Mouse (Mus musculus) liver, embryonic 16.5 days (tissue): ENCODE results near the gene Olfr1510. TPM values are rescaled to one million over a fixed set of nuclear protein-coding genes. Genes with fewer than 3 reads are reported as not detected.

ENCODE experiments used
- ATAC-seq: fragments of 200-750 bp; cut with Nextera tagmentation; 2 replicates; pipeline ENCODE4 v1.8.0; 2017; ENCODE audit warnings: low read depth, mild to moderate bottlenecking, moderate number of reproducible peaks, moderate library complexity
- H3K27ac ChIP-seq: fragments of 300-500 bp; sonication (generic); 2 replicates; pipeline ENCODE4 v1.5.1; 2014; ENCODE audit warnings: mild to moderate bottlenecking, low read length
- H3K27me3 ChIP-seq: fragments of 300-500 bp; sonication (generic); 2 replicates; pipeline ENCODE4 v1.6.1; 2014; ENCODE audit warnings: low read depth, low read length, mixed read lengths; ENCODE audit not compliant: control insufficient read depth, insufficient read depth
- H3K36me3 ChIP-seq: fragments of 300-500 bp; sonication (generic); 2 replicates; pipeline ENCODE4 v1.6.1; 2014; ENCODE audit warnings: mild to moderate bottlenecking; ENCODE audit not compliant: control insufficient read depth, insufficient read depth
- H3K4me1 ChIP-seq: fragments of 300-500 bp; sonication (generic); 2 replicates; pipeline ENCODE4 v1.6.1; 2014; ENCODE audit warnings: low read depth, low read length, mixed read lengths; ENCODE audit not compliant: control insufficient read depth
- H3K4me2 ChIP-seq: fragments of 300-500 bp; sonication (generic); 2 replicates; pipeline ENCODE4 v1.6.1; 2014; ENCODE audit warnings: low read depth, low read length, mixed read lengths
- H3K4me3 ChIP-seq: fragments of 300-500 bp; sonication (generic); 2 replicates; pipeline ENCODE4 v1.5.1; 2014; ENCODE audit warnings: low read depth, mild to moderate bottlenecking, low read length
- H3K9ac ChIP-seq: fragments of 300-500 bp; sonication (generic); 2 replicates; pipeline ENCODE4 v1.6.1; 2014; ENCODE audit warnings: low read depth, low read length
- H3K9me3 ChIP-seq: fragments of 300-500 bp; sonication (generic); replicated peaks from 2 replicates; pipeline ENCODE4 v1.6.1; 2016; ENCODE audit warnings: low read length; ENCODE audit not compliant: control insufficient read depth
- WGBS: fragments of 180-500 bp; shearing (Covaris S2); extraction: QIAGEN DNeasy Blood & Tissue Kit; methylation state at CpG from one replicate; pipeline ENCODE4 v1.1.7; 2014; ENCODE audit not compliant: insufficient replicate concordance; 5-methylcytosine and 5-hydroxymethylcytosine counted together
- polyA plus RNA-seq: library from polyadenylated mRNA; unstranded; fragments of >200 nt; fragmentation: Nextera tagmentation; extraction: Ambion mirVana; gene quantifications from 2 replicates; pipeline ENCODE4 v1.2.1, GENCODE M21; 2015

Gene Olfr1510
- polyA plus RNA-seq, 1 experiment from 2014 or later: not detected

DNA sequence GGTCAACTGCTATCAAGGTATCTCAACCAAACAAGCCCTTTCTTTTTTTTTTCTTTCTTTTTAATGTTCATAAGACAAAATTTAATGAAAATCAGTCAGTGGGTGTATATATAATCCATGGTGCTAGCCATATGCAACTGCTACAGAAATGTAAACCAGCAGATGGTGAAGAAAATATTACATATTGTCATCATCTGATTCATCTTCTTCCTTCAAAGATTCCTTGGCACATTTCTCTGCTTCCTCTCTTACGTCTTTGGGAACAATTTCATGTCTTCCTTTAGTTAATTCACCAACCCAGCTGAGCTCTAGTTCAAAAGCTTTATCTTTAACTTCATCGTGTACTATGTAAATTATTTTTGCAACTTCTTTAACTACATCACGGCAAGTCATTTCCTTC is 45.4 kb downstream of the Olfr1510 start:
- Histone ChIP-seq H3K4me1 (no peaks in the 10 kb centered on the region), H3K9me3 (no peaks in the 10 kb centered on the region), H3K27me3 (no peaks in the 10 kb centered on the region), H3K36me3 (no peaks in the 10 kb centered on the region), H3K4me2 (no peak overlapping the region), H3K9ac (no peak overlapping the region), H3K4me3 (no peak overlapping the region), H3K27ac (no peak overlapping the region)
- ATAC-seq: no peak
- 63% methylated on average over 3 of the region's 3 CpGs for WGBS

Other genes starting within 250 kb of the Olfr1510 start
- gene Supt16, start 217.0 kb downstream of the Olfr1510 start, polyA plus RNA-seq: 26.2 and 28.5 TPM in 2 replicates
- 11.6 and 12.6 TPM in 2 replicates for gene Chd8, start 156.6 kb downstream of the Olfr1510 start, polyA plus RNA-seq
- 16.8 and 18.8 TPM in 2 replicates for gene Tox4, start 135.2 kb downstream of the Olfr1510 start, polyA plus RNA-seq
- gene Rab2b, start 134.8 kb downstream of the Olfr1510 start, polyA plus RNA-seq: 3.0 and 3.1 TPM in 2 replicates
- 15.0 and 16.5 TPM in 2 replicates for gene Mettl3, start 109.2 kb downstream of the Olfr1510 start, polyA plus RNA-seq
- gene Sall2, start 85.6 kb downstream of the Olfr1510 start, polyA plus RNA-seq: 0.72 and 0.99 TPM in 2 replicates
- not detected in 2 replicates for gene Olfr1513, start 58.0 kb downstream of the Olfr1510 start, polyA plus RNA-seq
- gene Olfr1512, start 35.2 kb downstream of the Olfr1510 start, polyA plus RNA-seq: not detected in 2 replicates
- not detected in 2 replicates for gene Olfr1511, start 17.0 kb downstream of the Olfr1510 start, polyA plus RNA-seq
- not detected in 2 replicates for gene Olfr1509, start 28.6 kb upstream of the Olfr1510 start, polyA plus RNA-seq
- gene Olfr1508, start 53.1 kb upstream of the Olfr1510 start, polyA plus RNA-seq: not detected in 2 replicates
- gene Olfr1507, start 81.4 kb upstream of the Olfr1510 start, polyA plus RNA-seq: not detected in 2 replicates